Mouse (Mus musculus): Measurements from ENCODE around the gene Tas1r2. TPM values are rescaled to one million over a fixed set of nuclear protein-coding genes. Genes with fewer than 3 reads are reported as not detected.

Gene Tas1r2
- polyA plus RNA-seq, 1 experiment from 2014 or later: not detected

DNA sequence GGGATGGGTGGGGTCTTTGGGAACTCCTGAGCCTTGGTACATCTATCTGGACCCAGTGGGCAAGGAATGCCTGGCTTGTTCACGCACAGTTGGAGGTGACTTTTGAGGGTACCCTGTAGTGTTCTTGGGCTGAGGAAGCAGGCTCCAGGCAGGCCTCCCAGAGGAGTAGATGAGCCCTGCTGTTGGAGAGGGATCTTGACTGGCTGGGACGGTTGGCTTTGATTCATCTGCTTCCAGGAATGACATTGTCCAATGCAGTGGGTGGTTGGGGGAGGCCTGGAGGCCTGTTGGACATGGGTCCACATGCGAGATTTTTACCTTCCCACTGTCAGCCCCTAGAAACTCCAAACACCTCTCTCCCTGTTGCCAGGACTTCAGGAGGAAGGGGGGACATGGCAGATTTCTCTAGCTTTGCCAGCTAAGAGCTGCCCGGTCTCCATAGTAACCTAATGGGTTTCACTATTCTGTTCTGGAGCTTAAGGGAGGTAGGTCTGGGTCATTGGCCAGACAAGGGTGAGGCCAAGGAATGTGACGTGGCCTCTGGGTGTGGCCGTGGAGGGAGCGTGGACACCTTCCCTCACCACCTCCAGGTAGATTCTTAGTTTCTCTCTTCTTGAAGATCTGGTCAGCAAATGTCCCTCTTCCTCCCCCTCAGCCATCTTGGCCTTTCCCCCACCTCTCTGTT is 21.6 kb upstream of the Tas1r2 start:
- Histone ChIP-seq H3K9me3 (replicated peaks; ENCODE audit: control insufficient read depth, low read length) (no peaks in the 10 kb centered on the region), H3K4me3 (ENCODE audit: low read depth, low read length) (no peak overlapping the region), H3K27me3 (ENCODE audit: control insufficient read depth, insufficient read depth, low read depth, low read length) (no peaks in the 10 kb centered on the region), H3K27ac (ENCODE audit: low read length) (no peak overlapping the region), H3K36me3 (ENCODE audit: control insufficient read depth, insufficient read depth) (no peaks in the 10 kb centered on the region), H3K4me1 (ENCODE audit: control insufficient read depth, low read depth, low read length) (peaks cover 6% of the 10 kb centered on the region), H3K4me2 (ENCODE audit: low read depth, low read length) (no peak overlapping the region), H3K9ac (ENCODE audit: low read depth, low read length) (no peak overlapping the region)
- no peak for ATAC-seq (ENCODE audit: low read depth)
- WGBS (ENCODE audit: insufficient replicate concordance): 64% methylated on average over 7 of the region's 7 CpGs

- H3K27ac ChIP-seq (ENCODE audit: low read length): no peak overlapping the region
- no peaks in the 10 kb centered on the region for H3K36me3 ChIP-seq (ENCODE audit: control insufficient read depth, insufficient read depth)
- no peak overlapping the region for H3K4me3 ChIP-seq (ENCODE audit: low read depth, low read length)
- no peak overlapping the region for H3K9ac ChIP-seq (ENCODE audit: low read depth, low read length)
- H3K4me1 ChIP-seq (ENCODE audit: control insufficient read depth, low read depth, low read length): peaks cover 6% of the 10 kb centered on the region
- H3K27me3 ChIP-seq (ENCODE audit: control insufficient read depth, insufficient read depth, low read depth, low read length): no peaks in the 10 kb centered on the region
- 59% methylated on average over 10 of the region's 10 CpGs for WGBS (ENCODE audit: insufficient replicate concordance)
- H3K4me2 ChIP-seq (ENCODE audit: low read depth, low read length): no peak overlapping the region
- no peaks in the 10 kb centered on the region for H3K9me3 ChIP-seq (replicated peaks; ENCODE audit: control insufficient read depth, low read length)
- no peak for ATAC-seq (ENCODE audit: low read depth)
Measured at GRCm38 (mm10) chr4:139632254-139632580, 21.1 kb upstream of the Tas1r2 start.

DNA sequence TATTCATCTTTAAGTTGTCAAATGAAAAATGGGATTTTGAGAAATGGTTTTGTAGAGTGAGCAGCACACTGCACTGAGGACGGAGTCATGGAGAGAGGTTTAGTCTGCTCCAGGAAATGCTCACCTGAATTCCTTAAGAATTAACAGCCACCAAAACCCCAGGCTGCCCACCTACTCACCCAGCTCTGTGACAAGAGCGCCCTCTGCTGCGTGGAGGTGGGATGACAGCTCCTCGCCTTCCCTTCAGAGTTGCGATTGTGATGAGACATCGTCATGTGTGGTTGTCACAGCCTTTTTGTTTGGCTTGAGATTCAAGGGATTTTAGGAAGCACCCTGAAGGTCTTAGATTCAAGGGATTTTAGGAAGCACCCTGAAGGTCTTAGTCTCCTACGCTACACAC is 17.0 kb upstream of the Tas1r2 start:
- Histone ChIP-seq H3K27ac (ENCODE audit: low read length) (no peak overlapping the region), H3K9me3 (replicated peaks; ENCODE audit: control insufficient read depth, low read length) (no peaks in the 10 kb centered on the region), H3K4me2 (ENCODE audit: low read depth, low read length) (no peak overlapping the region), H3K4me3 (ENCODE audit: low read depth, low read length) (no peak overlapping the region), H3K36me3 (ENCODE audit: control insufficient read depth, insufficient read depth) (no peaks in the 10 kb centered on the region), H3K9ac (ENCODE audit: low read depth, low read length) (no peak overlapping the region), H3K27me3 (ENCODE audit: control insufficient read depth, insufficient read depth, low read depth, low read length) (no peaks in the 10 kb centered on the region; the same call in 1 of the 2 replicates), H3K4me1 (ENCODE audit: control insufficient read depth, low read depth, low read length) (peaks cover 13% of the 10 kb centered on the region)
- 25% methylated on average over 7 of the region's 7 CpGs for WGBS (ENCODE audit: insufficient replicate concordance)
- no peak for ATAC-seq (ENCODE audit: low read depth)

GRCm38 (mm10) chr4:139637847-139638246 is 15.5 kb upstream of the Tas1r2 start:
- H3K9ac ChIP-seq (ENCODE audit: low read depth, low read length): no peak overlapping the region
- WGBS (ENCODE audit: insufficient replicate concordance): 70% methylated on average over 9 of the region's 9 CpGs
- no peaks in the 10 kb centered on the region; the same call in 1 of the 2 replicates for H3K36me3 ChIP-seq (ENCODE audit: control insufficient read depth, insufficient read depth)

DNA sequence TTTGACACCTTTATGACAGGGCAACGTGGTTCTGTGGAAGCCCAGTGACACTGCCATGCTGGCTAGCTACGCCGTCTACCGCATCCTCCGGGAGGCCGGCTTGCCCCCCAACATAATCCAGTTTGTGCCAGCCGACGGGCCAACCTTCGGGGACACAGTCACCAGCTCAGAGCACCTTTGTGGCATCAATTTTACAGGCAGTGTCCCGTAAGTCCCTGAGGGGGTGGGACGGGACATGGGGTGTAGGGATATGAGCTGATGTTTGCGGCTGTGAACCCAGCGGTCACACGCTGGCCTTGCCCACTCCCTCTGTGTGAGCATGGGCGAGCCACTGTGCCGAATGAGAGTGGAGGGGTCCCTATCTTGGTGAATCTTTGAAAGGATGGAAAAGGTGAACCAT is 15.0 kb upstream of the Tas1r2 start:
- H3K36me3 ChIP-seq (ENCODE audit: control insufficient read depth, insufficient read depth): no peaks in the 10 kb centered on the region; the same call in 1 of the 2 replicates
- no peak overlapping the region for H3K9ac ChIP-seq (ENCODE audit: low read depth, low read length)
- H3K4me3 ChIP-seq (ENCODE audit: low read depth, low read length): no peak overlapping the region
- no peak for ATAC-seq (ENCODE audit: low read depth)
- 80% methylated on average over 16 of the region's 16 CpGs for WGBS (ENCODE audit: insufficient replicate concordance)
- H3K27me3 ChIP-seq (ENCODE audit: control insufficient read depth, insufficient read depth, low read depth, low read length): no peaks in the 10 kb centered on the region; the same call in 1 of the 2 replicates
- H3K27ac ChIP-seq (ENCODE audit: low read length): no peak overlapping the region
- H3K4me1 ChIP-seq (ENCODE audit: control insufficient read depth, low read depth, low read length): peaks cover 20% of the 10 kb centered on the region
- H3K9me3 ChIP-seq (replicated peaks; ENCODE audit: control insufficient read depth, low read length): no peaks in the 10 kb centered on the region
- no peak overlapping the region for H3K4me2 ChIP-seq (ENCODE audit: low read depth, low read length)

More at GRCm38 (mm10) chr4:139637847-139638246, 15.5 kb upstream of the Tas1r2 start:
- ATAC-seq (ENCODE audit: low read depth): no peak
- Histone ChIP-seq H3K27me3 (ENCODE audit: control insufficient read depth, insufficient read depth, low read depth, low read length) (no peaks in the 10 kb centered on the region; the same call in 1 of the 2 replicates), H3K4me3 (ENCODE audit: low read depth, low read length) (no peak overlapping the region), H3K27ac (ENCODE audit: low read length) (no peak overlapping the region), H3K4me1 (ENCODE audit: control insufficient read depth, low read depth, low read length) (peaks cover 20% of the 10 kb centered on the region), H3K9me3 (replicated peaks; ENCODE audit: control insufficient read depth, low read length) (no peaks in the 10 kb centered on the region), H3K4me2 (ENCODE audit: low read depth, low read length) (no peak overlapping the region)

DNA sequence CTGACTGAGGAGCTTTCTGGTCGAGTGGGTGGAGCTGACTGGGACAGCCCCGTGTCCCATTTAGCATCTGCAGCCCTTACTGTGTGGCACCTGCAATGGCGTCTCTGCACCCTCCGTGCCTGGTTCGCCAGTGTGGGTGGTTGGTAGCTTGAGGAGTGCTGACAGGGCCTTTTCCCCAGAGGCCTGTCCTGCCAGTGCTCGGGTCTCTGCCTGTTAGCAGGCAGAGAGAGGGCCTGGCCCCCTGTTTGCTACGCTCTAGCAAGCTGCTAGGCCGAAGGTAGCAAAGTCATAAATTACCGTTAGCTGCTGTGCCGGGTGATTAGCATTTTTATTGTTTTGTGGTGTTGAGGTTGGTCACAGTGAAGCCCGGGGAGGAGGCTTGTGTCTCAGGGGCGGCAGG is 13.5 kb upstream of the Tas1r2 start:
- Histone ChIP-seq H3K36me3 (ENCODE audit: control insufficient read depth, insufficient read depth) (no peaks in the 10 kb centered on the region; the same call in none of the 2 replicates), H3K27ac (ENCODE audit: low read length) (no peak overlapping the region), H3K4me2 (ENCODE audit: low read depth, low read length) (no peak overlapping the region), H3K4me3 (ENCODE audit: low read depth, low read length) (no peak overlapping the region), H3K27me3 (ENCODE audit: control insufficient read depth, insufficient read depth, low read depth, low read length) (no peaks in the 10 kb centered on the region; the same call in 1 of the 2 replicates), H3K9ac (ENCODE audit: low read depth, low read length) (no peak overlapping the region), H3K9me3 (replicated peaks; ENCODE audit: control insufficient read depth, low read length) (no peaks in the 10 kb centered on the region), H3K4me1 (ENCODE audit: control insufficient read depth, low read depth, low read length) (peaks cover 16% of the 10 kb centered on the region)
- ATAC-seq (ENCODE audit: low read depth): no peak
- WGBS (ENCODE audit: insufficient replicate concordance): 35% methylated on average over 12 of the region's 12 CpGs

- Histone ChIP-seq H3K9ac (ENCODE audit: low read depth, low read length) (no peak overlapping the region), H3K27ac (ENCODE audit: low read length) (no peak overlapping the region), H3K27me3 (ENCODE audit: control insufficient read depth, insufficient read depth, low read depth, low read length) (no peaks in the 10 kb centered on the region; the same call in 1 of the 2 replicates), H3K36me3 (ENCODE audit: control insufficient read depth, insufficient read depth) (peaks cover 3% of the 10 kb centered on the region), H3K9me3 (replicated peaks; ENCODE audit: control insufficient read depth, low read length) (no peaks in the 10 kb centered on the region), H3K4me3 (ENCODE audit: low read depth, low read length) (no peak overlapping the region), H3K4me1 (ENCODE audit: control insufficient read depth, low read depth, low read length) (peaks cover 16% of the 10 kb centered on the region), H3K4me2 (ENCODE audit: low read depth, low read length) (no peak overlapping the region)
- 28% methylated on average over 12 of the region's 12 CpGs for WGBS (ENCODE audit: insufficient replicate concordance)
- ATAC-seq (ENCODE audit: low read depth): no peak
Measured at GRCm38 (mm10) chr4:139640333-139640732, 13.0 kb upstream of the Tas1r2 start.

DNA sequence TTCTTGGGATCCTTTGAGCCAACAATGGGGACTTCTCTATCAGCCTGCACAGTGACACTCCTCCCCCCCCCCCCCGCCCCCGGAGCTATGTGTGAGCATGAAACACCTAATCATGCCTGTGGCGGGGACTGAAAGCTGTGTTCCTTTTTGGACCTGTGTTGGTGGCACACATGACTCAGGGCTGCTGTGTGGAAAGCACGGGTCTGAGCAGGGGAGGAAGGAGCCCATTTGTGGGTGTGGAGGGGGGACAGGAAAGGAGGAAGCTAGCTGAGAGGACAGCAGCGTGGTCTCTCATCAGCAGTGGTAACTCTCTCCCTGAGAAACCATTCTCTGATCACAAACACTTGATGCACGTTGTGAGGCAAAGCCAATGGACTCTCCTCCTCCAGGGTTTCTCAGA is 12.6 kb upstream of the Tas1r2 start:
- peaks cover 7% of the 10 kb centered on the region for H3K36me3 ChIP-seq (ENCODE audit: control insufficient read depth, insufficient read depth)
- peaks cover 16% of the 10 kb centered on the region for H3K4me1 ChIP-seq (ENCODE audit: control insufficient read depth, low read depth, low read length)
- H3K9me3 ChIP-seq (replicated peaks; ENCODE audit: control insufficient read depth, low read length): no peaks in the 10 kb centered on the region
- H3K27ac ChIP-seq (ENCODE audit: low read length): no peak overlapping the region
- H3K4me2 ChIP-seq (ENCODE audit: low read depth, low read length): no peak overlapping the region
- no peaks in the 10 kb centered on the region; the same call in 1 of the 2 replicates for H3K27me3 ChIP-seq (ENCODE audit: control insufficient read depth, insufficient read depth, low read depth, low read length)
- WGBS (ENCODE audit: insufficient replicate concordance): 17% methylated on average over 6 of the region's 6 CpGs
- H3K4me3 ChIP-seq (ENCODE audit: low read depth, low read length): no peak overlapping the region
- no peak overlapping the region for H3K9ac ChIP-seq (ENCODE audit: low read depth, low read length)
- no peak for ATAC-seq (ENCODE audit: low read depth)

DNA sequence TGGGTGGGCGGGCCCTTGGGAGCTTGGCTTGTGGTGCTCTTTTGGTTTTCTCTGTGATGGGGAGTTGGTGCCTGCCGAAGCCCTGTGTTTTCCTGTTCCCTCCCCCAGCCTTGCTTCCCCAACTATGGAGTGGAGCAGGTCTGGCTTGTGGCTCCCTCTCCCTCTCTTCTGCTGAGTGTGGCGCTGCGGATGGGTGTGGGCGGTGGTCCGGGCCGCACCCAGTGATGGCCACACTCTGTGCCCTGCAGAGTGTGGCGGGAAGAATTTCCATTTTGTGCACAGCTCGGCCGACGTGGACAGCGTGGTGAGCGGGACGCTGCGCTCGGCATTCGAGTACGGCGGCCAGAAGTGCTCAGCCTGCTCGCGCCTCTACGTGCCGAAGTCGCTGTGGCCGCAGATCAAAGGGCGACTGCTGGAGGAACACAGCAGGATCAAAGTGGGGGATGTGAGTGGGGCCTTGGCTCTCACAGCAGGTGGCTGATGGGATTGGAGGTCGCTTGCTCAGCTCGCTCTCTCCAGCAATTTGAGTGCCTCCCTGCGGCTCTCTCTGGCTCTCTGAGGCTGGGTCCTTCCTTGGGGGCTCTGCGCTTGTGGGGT is 11.4 kb upstream of the Tas1r2 start:
- peaks cover 10% of the 10 kb centered on the region for H3K36me3 ChIP-seq (ENCODE audit: control insufficient read depth, insufficient read depth)
- no peaks in the 10 kb centered on the region for H3K9me3 ChIP-seq (replicated peaks; ENCODE audit: control insufficient read depth, low read length)
- no peak overlapping the region for H3K27ac ChIP-seq (ENCODE audit: low read length)
- no peak overlapping the region for H3K4me3 ChIP-seq (ENCODE audit: low read depth, low read length)
- 0 out of 2 replicates have a peak overlapping the region, but pooled peaks have one; percentile 3 for H3K4me2 ChIP-seq (ENCODE audit: low read depth, low read length)
- no peaks in the 10 kb centered on the region; the same call in 1 of the 2 replicates for H3K27me3 ChIP-seq (ENCODE audit: control insufficient read depth, insufficient read depth, low read depth, low read length)
- no peak overlapping the region for H3K9ac ChIP-seq (ENCODE audit: low read depth, low read length)
- ATAC-seq (ENCODE audit: low read depth): peak; percentile 32
- WGBS (ENCODE audit: insufficient replicate concordance): 14% methylated on average over 30 of the region's 30 CpGs
- peaks cover 16% of the 10 kb centered on the region for H3K4me1 ChIP-seq (ENCODE audit: control insufficient read depth, low read depth, low read length)

Data from liver, embryonic 16.5 days (tissue).